Mouse (Mus musculus) left cerebral cortex, adult 11 months (tissue): ENCODE measurements around the gene Mcam.
A peak's percentile ranks its signal among the peaks of the same experiment; 100 is the strongest.

ENCODE experiments used
- DNase-seq: peaks from one replicate; pipeline ENCODE4 v3.0.0; 2022; ENCODE audit warnings: low spot score

Gene Mcam

GRCm38 (mm10) chr9:44135731-44136411, 1.6 kb downstream of the Mcam start:
- DNase-seq = no peak

DNA sequence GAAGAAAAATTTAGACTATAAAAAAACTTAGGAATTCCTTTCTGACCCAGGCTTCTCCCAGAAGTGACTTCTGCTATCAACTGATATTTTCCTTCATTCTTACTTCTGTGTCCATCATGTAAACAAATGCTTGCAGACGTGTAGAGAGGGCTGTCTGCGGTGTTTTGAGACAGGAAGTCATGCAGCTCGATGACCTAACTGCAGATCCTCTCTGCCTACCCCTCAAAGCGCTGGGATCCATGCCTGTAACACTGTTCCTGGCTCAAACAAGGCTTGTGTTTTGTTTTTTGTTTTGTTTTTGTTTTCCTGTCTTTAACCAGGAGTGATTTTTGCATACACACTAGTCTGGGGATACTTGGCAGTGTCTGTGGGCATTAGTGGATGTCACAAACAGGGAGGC, 3.6 kb downstream of the Mcam start:
- no peak for DNase-seq

DNA sequence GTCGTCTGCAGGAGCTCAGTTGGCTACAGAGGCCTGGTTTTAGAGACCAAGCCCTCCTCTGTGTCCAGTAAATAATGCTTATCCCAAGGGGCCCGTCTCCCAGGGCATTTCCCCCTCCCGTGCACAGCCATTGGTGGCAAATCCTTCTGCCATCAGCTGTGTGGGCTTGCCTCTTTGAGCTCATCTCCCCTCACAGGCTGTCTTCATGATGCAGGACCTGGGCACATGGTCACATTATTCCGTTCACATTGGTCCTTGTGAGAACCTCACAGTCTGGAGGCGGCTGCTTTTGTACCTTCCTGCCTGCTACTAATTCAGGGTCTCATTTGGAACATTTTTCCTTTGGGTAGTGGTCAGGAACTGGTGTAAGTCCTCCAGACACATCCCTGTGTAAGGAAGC, 7.7 kb downstream of the Mcam start:
- DNase-seq = no peak

DNA sequence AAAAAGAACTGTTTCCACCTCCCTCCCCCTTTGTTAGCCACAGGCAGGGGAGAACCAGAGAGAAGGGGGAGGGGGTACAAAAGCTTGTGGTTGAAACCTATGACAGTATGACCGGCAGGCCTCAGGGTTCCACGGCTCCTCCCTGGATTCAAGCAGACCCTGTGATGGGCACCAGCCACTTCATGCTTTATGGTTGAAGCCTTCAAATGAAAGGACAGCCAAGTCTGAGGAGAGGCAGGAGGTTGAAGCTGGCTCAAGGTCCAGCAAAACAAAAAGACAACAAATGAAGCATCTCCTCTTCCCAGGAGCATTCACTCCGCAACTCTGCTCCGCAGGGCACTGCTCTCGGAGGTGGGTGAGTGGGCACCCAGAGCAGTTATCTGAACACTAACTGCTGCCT, 9.2 kb downstream of the Mcam start:
- no peak for DNase-seq

GRCm38 (mm10) chr9:44144023-44144717, 9.9 kb downstream of the Mcam start:
- DNase-seq = no peak

DNA sequence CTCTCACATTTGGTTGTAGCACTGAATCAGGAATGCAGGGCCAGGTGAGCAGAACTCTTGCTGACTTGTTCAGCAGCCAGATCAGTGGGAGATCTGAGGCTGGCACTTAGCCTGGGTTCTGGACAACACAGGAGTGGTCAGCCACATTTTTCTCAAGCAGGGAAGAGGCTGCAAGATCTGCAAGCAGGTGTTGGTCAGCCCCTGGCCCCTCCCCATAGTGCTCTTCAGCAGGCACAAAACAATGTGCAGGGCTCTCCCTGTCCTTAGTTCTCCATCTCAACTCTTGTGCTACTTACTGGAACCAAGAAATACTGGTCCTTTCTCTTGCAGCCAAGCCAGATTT, 10.4 kb downstream of the Mcam start:
- no peak for DNase-seq

DNA sequence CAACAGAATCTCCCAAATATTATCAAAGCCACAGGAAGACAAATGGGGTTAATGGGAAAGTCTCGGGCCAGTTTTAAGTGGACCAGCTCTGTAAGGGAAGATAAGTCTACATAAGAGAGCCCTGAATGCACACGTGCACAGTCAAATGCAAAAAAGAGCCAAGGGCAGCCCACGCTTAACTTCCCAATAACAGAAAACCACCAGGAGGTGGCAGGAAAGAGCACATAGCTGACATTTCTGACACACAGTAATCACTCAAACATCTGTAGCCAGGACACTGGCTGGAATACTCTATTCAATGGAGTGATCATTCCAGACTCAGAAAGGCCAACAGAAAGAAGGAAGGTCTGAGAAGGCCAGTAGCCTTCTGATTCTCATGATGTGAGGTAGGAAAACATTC, 13.0 kb downstream of the Mcam start:
- DNase-seq = no peak

DNA sequence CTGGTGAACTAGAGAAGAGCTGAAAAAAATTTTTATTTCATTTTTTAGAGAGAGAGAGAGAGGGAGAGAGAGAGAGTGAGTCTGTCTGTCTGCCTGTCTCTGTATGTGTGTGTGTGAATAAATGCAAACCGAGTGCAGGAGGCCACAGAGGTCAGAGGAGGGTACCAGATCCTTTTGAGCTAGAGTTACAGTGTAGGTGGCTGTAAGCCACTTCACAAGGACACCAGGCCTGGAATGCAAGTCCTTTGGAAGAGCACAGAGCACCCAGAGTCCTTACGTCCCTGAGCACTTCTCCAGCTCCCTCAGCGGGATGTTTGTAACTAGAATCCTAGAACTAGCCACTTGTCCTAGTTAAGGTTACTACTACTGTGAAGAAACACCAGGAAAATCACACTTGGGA, 25.6 kb downstream of the Mcam start:
- no peak for DNase-seq

- DNase-seq = no peak
Measured at GRCm38 (mm10) chr9:44168931-44169330, 34.7 kb downstream of the Mcam start.

- no peak for DNase-seq
Measured at GRCm38 (mm10) chr9:44170691-44171151, 36.5 kb downstream of the Mcam start.

DNA sequence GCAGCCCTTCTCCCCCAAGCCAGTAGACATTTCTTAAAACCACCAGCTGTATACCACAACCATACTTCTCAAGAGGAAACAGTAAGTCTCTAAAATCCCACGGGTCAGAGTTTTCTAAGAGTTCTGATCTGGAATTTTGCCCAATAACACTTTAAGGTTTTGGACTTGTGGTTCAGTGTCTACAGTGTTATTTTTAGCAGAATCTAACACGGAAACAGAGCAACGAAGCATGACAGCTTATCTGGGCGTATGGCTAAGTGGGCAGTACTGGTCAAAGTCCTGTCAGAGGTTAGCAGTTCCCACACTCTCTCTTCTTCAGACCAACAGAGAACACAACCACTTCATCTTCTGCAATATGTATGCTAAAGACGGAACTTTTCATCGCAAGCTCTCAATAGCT, 41.3 kb downstream of the Mcam start:
- DNase-seq = no peak

GRCm38 (mm10) chr9:44175957-44176356, 41.7 kb downstream of the Mcam start:
- no peak for DNase-seq

DNA sequence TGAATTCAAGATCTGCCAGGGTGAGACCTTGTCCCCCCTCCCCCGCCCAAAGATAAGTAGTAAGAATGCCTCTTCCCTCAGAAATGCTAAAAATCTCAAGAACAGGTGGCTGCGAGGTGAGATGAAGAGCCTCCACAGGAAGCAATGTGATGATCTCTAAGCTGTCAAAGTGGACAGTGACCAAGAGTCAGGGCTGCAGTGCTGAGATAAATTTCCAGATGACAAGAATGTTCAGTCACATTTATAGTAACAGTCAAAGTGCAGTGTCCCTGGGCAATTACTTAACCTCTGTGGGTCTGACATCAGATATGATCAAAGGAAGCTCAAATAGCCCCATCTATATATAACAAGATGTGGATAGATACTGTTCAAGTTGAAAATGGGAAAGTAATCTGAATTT, 43.1 kb downstream of the Mcam start:
- no peak for DNase-seq

GRCm38 (mm10) chr9:44178389-44178788, 44.1 kb downstream of the Mcam start:
- DNase-seq = no peak

- no peak for DNase-seq
Measured at GRCm38 (mm10) chr9:44178811-44179210, 44.5 kb downstream of the Mcam start.

DNA sequence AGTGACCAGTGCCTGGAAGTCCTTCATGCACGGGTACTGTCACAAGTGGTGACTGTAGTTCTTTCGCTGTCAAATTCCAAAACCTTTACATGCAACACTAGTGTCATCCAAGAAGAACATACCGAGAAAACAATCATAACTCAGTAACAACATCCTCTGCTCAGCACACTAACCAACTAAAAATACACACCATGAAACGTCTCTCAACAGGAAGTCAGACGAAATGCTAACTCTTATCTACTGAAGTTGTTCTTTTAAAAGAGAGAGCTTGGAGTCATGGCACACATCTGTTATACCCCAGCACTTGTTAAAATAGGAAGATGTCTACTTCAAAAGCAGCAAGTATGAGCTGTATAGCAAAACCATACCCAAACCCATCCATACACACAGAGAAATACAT, 47.3 kb downstream of the Mcam start:
- DNase-seq = no peak

DNA sequence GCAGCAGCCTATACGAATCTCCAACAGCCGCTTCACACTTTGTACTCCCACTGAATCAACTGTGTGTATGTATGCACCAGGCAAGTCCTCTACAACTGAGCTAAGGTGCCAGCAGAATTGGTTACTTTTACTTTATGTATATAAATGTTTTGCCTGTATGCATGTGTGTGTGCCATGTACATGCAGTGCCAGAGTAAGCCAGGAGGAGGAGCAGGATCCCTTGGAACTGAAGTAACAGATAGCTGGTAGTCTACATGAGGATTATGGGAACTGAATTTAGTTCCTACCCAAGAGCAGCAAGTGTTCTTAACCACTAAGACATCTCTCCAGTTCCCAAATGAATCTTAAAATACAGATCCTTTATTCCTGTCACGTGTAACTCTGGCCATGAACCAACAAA, 48.0 kb downstream of the Mcam start:
- DNase-seq = no peak

- DNase-seq = peak; percentile 23
Measured at GRCm38 (mm10) chr9:44188223-44188622, 54.0 kb downstream of the Mcam start.

GRCm38 (mm10) chr9:44191166-44191565, 56.9 kb downstream of the Mcam start:
- DNase-seq = no peak

DNA sequence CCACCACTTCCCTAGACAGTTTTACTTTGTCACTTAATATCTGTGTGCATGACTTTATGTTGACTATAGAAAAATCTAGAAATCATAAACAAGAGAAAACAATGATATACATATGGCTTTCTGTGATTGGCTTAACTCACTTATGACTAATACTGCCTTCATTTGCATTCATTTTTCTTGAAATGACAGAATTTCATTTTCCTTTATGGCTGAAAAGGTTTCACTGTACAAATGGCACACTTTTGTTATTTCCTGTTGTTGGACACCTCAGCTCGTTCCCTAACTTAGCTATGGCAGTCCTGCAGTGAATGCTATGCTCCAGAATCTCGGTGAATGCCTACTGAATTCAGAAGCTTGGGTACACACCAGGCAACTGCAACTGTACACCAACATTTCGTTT, 58.0 kb downstream of the Mcam start:
- no peak for DNase-seq
